Mouse (Mus musculus): Measurements from ENCODE around the gene Slc9a2. TPM values are rescaled to one million over a fixed set of nuclear protein-coding genes. Genes with fewer than 3 reads are reported as not detected.

Gene Slc9a2
- total RNA-seq, 2 experiments from 2014 or later: not detected

Other genes with a start within 250 kb of the Slc9a2 start
- gene Il18r1, start 215.0 kb upstream of the Slc9a2 start, total RNA-seq (2014; fragmentation: Nextera tagmentation): 2.8 TPM in 1 of 2 replicates, not detected in the other
- gene Il18r1, start 215.0 kb upstream of the Slc9a2 start, total RNA-seq (2017): 0.82 and 1.6 TPM in 2 replicates
- gene Il18rap, start 165.2 kb upstream of the Slc9a2 start, total RNA-seq (2014; fragmentation: Nextera tagmentation): 7.3 and 8.7 TPM in 2 replicates
- gene Il18rap, start 165.2 kb upstream of the Slc9a2 start, total RNA-seq (2017): 9.0 and 15.9 TPM in 2 replicates
- gene Slc9a4, start 100.5 kb upstream of the Slc9a2 start, total RNA-seq (2014; fragmentation: Nextera tagmentation): not detected in 2 replicates
- gene Slc9a4, start 100.5 kb upstream of the Slc9a2 start, total RNA-seq (2017): not detected in 2 replicates
- gene Mfsd9, start 110.1 kb downstream of the Slc9a2 start, total RNA-seq (2014; fragmentation: Nextera tagmentation): 1.1 and 1.6 TPM in 2 replicates
- gene Mfsd9, start 110.1 kb downstream of the Slc9a2 start, total RNA-seq (2017): 0.88 and 1.2 TPM in 2 replicates
- gene Tmem182, start 125.0 kb downstream of the Slc9a2 start, total RNA-seq (2014; fragmentation: Nextera tagmentation): not detected in 2 replicates
- not detected in 2 replicates for gene Tmem182, start 125.0 kb downstream of the Slc9a2 start, total RNA-seq (2017)